Mouse (Mus musculus) ES-Bruce4 (cell line): Measurements from ENCODE around the gene Cluh. TPM values are rescaled to one million over a fixed set of nuclear protein-coding genes. Genes with fewer than 3 reads are reported as not detected.
A peak's percentile ranks its signal among the peaks of the same experiment; 100 is the strongest.

ENCODE experiments used
- H3K27ac ChIP-seq: 2 replicates; pipeline ENCODE4 v1.5.1; 2012; ENCODE audit warnings: low read length, inconsistent platforms; ENCODE audit not compliant: insufficient read depth
- H3K27me3 ChIP-seq: 2 replicates; pipeline ENCODE4 v1.6.1; 2012; ENCODE audit warnings: mild to moderate bottlenecking, low read length, inconsistent platforms; ENCODE audit not compliant: control insufficient read depth, poor library complexity, insufficient read depth, severe bottlenecking
- H3K36me3 ChIP-seq: 2 replicates; pipeline ENCODE4 v1.6.1; 2012; ENCODE audit warnings: inconsistent platforms, mild to moderate bottlenecking, low read length, moderate library complexity; ENCODE audit not compliant: control insufficient read depth, poor library complexity, insufficient read depth, severe bottlenecking
- H3K4me1 ChIP-seq: one replicate; pipeline ENCODE4 v1.8.1; 2011; ENCODE audit warnings: low read length; ENCODE audit not compliant: control insufficient read depth, insufficient read depth
- H3K4me3 ChIP-seq: 2 replicates; pipeline ENCODE4 v1.5.1; 2011; ENCODE audit warnings: low read depth, mild to moderate bottlenecking, low read length
- H3K9ac ChIP-seq: 2 replicates; pipeline ENCODE4 v1.6.1; 2012; ENCODE audit warnings: low read depth, mild to moderate bottlenecking, inconsistent platforms; ENCODE audit not compliant: poor library complexity, severe bottlenecking
- H3K9me3 ChIP-seq: replicated peaks from 2 replicates; pipeline ENCODE4 v1.6.1; 2012; ENCODE audit warnings: mild to moderate bottlenecking, low read length, inconsistent platforms; ENCODE audit not compliant: control insufficient read depth, poor library complexity, insufficient read depth, severe bottlenecking
- CTCF ChIP-seq: IDR thresholded peaks from one replicate; pipeline ENCODE4 v1.8.1; 2011; ENCODE audit warnings: low read depth, low read length
- EP300 ChIP-seq: IDR thresholded peaks from 2 replicates; pipeline ENCODE4 v1.6.1; 2011; ENCODE audit warnings: low read depth, low read length; ENCODE audit not compliant: insufficient read depth
- POLR2A ChIP-seq: IDR thresholded peaks from one replicate; pipeline ENCODE4 v1.8.1; 2011; ENCODE audit warnings: low read length; ENCODE audit not compliant: insufficient read depth
- polyA plus RNA-seq: library from polyadenylated mRNA; stranded (reverse); fragments of >200 nt; gene quantifications from 2 replicates; pipeline ENCODE4 v1.2.4, GENCODE M21; 2011; ENCODE audit warnings: low read depth; ENCODE audit not compliant: missing spikeins, insufficient read depth, insufficient read length

Gene Cluh
- 33.3 and 33.4 TPM in 2 replicates for polyA plus RNA-seq

DNA sequence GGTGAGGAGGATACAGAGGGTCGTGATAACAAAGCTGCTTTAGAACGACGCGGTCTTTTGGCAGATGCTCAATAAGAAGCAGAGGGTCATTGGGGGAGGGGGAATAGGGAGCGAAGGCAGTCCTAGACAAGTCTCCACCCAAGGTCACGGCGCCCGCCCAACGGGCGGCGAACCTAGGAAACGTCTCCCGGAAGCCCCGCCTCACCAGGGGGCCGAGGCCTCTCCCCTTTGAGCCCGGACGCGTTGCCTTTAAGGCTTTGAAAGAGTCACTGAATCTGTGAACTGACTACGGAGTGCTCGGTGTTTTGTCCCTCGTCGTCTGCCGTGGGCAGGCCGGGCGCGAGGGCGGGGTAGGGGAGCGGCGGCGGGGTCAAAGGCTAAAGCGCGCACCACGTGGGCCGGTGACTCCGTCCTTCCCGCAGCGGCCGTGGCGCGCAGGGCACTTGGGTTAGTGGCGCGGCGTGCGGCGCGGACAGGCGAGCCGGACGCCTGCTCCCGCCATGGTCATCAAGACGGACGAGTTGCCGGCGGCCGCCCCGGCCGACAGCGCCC, at the start of gene Cluh:
TSS of gene Cluh (plus strand) at position 401 of the 552 bp plus-strand sequence.
- peaks cover 3% of the 10 kb centered on the region for H3K4me1 ChIP-seq
- TF ChIP-seq EP300 (peak; percentile 62), CTCF (no peak), POLR2A (no peak)

DNA sequence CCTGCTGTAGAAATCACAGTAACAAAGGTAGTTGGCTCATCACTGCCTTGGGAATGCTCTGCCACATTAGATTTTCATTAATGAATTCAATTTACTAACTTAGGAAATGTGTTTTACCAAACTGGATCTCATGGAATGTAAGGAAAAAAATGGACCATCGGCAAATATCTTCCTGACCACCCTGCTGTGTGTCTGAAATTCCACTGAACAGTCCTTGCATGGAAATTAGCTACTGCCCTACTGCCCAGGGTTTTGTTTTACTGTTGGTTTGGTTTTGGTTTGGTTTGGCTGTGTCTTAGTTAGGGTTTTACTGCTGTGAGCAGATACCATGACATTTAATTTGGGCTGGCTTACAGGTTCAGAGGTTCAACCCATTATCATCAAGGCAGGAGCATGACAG, 47.0 kb upstream of the Cluh start:
- Histone ChIP-seq H3K36me3 (no peaks in the 10 kb centered on the region), H3K27me3 (no peaks in the 10 kb centered on the region), H3K9ac (no peak overlapping the region), H3K4me3 (no peak overlapping the region), H3K9me3 (no peaks in the 10 kb centered on the region), H3K27ac (no peak overlapping the region), H3K4me1 (no peaks in the 10 kb centered on the region)
- TF ChIP-seq CTCF (no peak), POLR2A (no peak), EP300 (no peak)

More for the DNA sequence above, at the start of gene Cluh:
- Histone ChIP-seq H3K9ac (peak within 1 kb of the TSS; percentile 90), H3K27me3 (no peaks in the 10 kb centered on the region), H3K9me3 (no peaks in the 10 kb centered on the region), H3K27ac (peak within 1 kb of the TSS; percentile 86), H3K4me3 (peak within 1 kb of the TSS; percentile 89), H3K36me3 (no peaks in the 10 kb centered on the region)

DNA sequence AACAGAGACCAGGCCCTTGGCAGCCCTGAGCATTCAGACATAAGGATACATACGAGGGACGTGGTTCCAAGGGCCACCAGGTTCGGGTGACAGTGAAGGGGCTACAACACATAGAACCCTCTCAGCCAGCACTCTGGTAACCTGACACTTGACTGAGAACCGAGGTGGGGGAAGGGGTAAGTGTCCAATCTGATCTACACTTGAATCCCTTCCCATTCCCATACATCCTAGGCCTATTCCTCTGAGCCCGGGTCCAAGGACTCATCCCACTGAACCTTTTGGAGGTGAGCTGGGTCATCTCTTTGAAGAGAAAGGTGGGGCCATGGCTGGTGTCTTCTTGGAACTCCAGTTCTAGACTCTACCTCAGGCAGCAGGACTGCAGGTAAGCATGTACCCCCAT, 39.2 kb upstream of the Cluh start:
- Histone ChIP-seq H3K4me1 (peaks cover 2% of the 10 kb centered on the region), H3K9me3 (no peaks in the 10 kb centered on the region), H3K9ac (peak overlapping the region; percentile 94), H3K36me3 (no peaks in the 10 kb centered on the region), H3K27ac (peak overlapping the region; percentile 92), H3K27me3 (no peaks in the 10 kb centered on the region), H3K4me3 (peak overlapping the region; percentile 76)
- peak; percentile 38 for TF ChIP-seq POLR2A
- peak; percentile 72 for TF ChIP-seq EP300
- no peak for TF ChIP-seq CTCF

DNA sequence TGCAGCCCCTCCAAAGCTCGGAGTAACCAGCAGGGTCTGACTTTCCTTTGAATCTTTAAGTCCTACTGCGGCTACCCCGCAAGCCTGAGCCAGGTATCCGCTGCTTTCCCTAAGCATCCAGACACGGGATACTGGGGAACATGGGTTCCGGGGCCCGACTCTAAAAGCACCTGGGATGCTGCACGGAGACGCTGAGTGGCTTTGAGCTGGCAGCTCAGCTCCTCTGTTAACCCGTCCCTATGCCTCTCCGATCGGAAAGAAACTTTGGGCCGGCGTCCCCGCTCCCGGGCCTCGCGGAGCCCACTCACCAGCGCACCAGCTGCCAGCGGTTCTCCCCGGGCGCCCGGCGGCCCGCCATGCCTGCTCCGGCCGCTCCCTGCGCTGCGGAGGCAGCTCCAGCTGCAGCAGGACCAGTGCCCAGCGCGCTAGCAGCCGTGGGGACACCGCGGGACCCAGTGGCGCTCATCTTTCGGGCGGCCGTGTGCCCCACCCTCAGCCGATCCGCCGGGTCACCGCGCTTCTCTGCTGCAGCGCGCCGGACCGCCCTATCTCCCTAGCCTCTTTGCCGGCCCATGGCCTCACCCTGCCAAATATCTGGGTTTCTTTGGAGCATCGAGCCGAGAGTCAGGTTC, 38.6 kb upstream of the Cluh start, which contains the start of gene Rap1gap2:
TSS of gene Rap1gap2 (minus strand) at position 371 of the 632 bp plus-strand sequence.
- Histone ChIP-seq H3K9ac (peak within 1 kb of the TSS; percentile 94), H3K4me1 (peaks cover 2% of the 10 kb centered on the region), H3K9me3 (no peaks in the 10 kb centered on the region), H3K27me3 (no peaks in the 10 kb centered on the region), H3K4me3 (peak within 1 kb of the TSS; percentile 76), H3K27ac (peak within 1 kb of the TSS; percentile 92), H3K36me3 (no peaks in the 10 kb centered on the region)
- TF ChIP-seq POLR2A (no peak), CTCF (no peak), EP300 (no peak)

DNA sequence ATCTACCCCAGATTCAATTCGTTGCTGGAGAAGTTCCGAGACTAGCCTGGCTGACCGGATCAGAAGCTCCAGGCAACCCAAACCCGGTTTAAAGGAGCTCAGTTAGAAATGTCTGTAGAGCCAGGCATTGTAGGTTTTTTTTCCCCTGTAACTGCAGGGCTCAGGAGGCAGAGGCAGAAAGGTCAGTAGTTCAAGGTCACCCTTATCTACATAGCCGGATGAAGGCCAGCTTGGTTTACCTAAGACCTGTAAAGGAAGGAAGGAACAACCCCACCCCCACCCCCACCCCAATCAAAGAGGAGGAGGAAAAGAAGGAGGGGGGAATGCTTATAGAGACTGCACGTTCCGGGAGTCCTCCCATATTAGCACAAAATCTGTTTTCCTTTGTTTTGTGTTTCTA, 37.9 kb upstream of the Cluh start:
- Histone ChIP-seq H3K9me3 (no peaks in the 10 kb centered on the region), H3K27ac (peak overlapping the region; percentile 88), H3K4me1 (peaks cover 2% of the 10 kb centered on the region), H3K9ac (peak overlapping the region; percentile 94), H3K4me3 (peak overlapping the region; percentile 76), H3K36me3 (no peaks in the 10 kb centered on the region), H3K27me3 (no peaks in the 10 kb centered on the region)
- TF ChIP-seq POLR2A (no peak), CTCF (no peak), EP300 (peak; percentile 73)

DNA sequence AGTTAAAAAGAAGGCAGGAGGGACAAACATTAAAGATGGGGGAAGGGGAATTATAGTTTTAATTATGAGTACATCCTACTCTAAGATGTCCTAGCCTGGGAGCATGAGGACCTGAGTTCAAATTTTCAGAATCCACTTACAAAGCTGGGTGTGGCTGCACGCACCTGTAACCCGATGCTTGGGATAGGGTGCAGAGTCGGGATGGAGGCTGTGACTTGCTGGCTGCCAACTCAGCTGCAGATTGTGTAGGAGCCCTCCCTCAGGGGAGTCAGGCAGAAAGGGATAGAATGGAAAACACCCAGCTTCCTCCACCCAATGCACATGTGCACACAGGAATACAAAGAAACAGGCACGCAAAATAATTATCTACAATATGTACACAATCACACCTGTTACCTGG, 35.9 kb upstream of the Cluh start:
- Histone ChIP-seq H3K4me3 (no peak overlapping the region), H3K36me3 (no peaks in the 10 kb centered on the region), H3K27ac (peak overlapping the region; percentile 49), H3K9ac (no peak overlapping the region), H3K9me3 (no peaks in the 10 kb centered on the region), H3K27me3 (no peaks in the 10 kb centered on the region), H3K4me1 (peaks cover 2% of the 10 kb centered on the region)
- TF ChIP-seq POLR2A (no peak), CTCF (no peak), EP300 (peak; percentile 78; the same call in 1 of the 2 replicates)
